Mouse (Mus musculus) ovary, postnatal 36 days (tissue): ENCODE data around the gene Rad54l2.

Experiments used
- DNase-seq: peaks from one replicate; pipeline ENCODE4 v3.0.0; 2022; ENCODE audit warnings: low spot score, mixed read lengths

The Rad54l2 gene

GRCm38 (mm10) chr9:106752135-106752534 is 36.9 kb downstream of the Rad54l2 start:
- no peak for DNase-seq

DNA sequence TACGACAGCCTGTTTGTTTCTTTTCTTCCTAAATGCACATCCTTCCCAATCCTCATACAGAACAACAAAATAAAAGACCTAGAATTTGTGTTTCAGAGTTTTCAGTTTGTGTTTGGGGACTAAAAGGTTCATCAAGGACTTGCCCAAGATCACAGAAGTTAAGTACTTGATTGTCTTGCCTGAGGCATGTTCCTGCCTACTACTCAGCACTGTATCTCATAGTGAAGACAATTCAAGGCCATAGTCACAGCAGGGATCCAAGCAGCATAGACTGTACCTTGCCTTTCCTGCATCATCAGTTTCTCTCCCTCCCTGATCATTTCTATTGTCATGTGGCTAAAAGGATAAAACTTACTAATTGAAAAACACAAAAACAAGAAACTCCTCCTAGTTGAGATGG is 49.0 kb downstream of the Rad54l2 start:
- DNase-seq: no peak

DNA sequence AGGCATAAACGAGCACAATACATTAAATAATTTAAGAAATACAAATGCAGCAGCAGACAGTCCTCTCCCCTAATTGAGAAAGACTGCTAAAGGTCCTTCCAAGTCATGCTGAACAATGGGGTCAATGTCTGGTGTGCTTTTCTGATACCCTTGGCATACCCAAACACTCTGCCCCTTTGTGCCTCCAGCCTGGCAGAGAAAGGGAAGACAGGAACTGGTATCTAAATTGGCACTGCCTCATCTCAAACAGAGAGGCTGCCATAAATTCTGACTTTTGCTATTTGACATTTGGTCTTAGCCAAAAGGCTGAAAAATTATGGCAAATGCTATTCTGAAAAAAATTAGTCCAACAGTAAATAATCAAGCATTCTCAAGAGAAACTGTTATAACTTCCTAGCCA is 49.9 kb downstream of the Rad54l2 start:
- no peak for DNase-seq

DNA sequence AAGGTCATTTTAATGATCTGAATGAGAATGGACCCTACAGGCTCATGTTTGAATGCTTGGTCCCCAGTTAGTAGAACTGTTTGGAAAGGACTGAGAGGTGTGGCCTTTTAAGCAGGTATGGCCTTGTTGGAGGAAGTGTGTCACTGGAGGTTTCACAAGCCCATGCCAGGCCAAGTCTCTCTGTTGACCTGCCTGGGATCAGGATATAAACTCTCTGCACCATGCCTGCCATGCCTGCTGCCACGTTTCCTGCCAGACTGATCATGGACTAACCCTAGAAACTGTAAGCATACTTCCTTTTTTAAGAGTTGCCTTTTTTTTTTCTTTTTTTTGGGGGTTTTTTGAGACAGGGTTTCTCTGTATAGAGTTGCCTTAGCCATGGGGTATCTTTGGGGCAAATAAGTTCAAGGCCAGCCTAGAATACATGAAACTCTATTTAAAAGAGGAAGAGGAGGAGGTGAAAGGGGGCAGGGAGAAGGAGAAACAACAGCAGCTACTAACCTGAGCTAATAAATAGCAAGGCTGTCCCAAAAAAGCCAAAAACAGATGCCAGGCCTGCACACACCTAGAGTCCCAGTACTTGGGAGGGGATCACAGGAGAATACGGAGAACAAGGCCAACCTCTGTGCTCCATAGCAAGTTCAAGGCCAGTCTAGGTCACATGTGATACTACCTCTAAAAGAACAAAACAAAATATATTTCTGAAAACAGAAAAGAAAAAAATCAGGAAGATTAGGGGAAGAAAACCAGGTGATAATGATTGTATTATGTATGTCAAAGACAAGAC is 50.6 kb downstream of the Rad54l2 start:
- DNase-seq: no peak

GRCm38 (mm10) chr9:106733690-106734089 is 55.3 kb downstream of the Rad54l2 start:
- DNase-seq: no peak

DNA sequence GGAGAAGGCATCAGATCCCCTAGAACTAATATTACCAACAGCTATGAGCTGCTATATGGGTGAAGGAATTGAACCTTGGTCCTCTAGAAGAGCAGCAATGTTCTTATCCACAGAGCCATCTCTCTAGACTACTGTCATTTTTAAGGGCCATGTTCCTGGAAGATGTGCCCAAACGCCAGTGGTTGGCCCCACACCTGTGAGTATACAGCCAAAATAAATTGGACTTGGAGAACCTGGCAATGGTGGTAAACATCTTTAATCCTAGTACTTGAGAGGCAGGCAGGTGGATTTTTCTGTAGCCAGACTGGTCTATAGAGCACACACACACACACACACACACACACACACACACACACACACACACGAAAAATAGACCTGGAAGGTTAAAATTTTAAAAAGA is 59.6 kb downstream of the Rad54l2 start:
- DNase-seq: no peak

- DNase-seq: no peak
Observed at GRCm38 (mm10) chr9:106726891-106727290, 62.1 kb downstream of the Rad54l2 start.

GRCm38 (mm10) chr9:106725435-106725834 is 63.6 kb downstream of the Rad54l2 start:
- DNase-seq: no peak

DNA sequence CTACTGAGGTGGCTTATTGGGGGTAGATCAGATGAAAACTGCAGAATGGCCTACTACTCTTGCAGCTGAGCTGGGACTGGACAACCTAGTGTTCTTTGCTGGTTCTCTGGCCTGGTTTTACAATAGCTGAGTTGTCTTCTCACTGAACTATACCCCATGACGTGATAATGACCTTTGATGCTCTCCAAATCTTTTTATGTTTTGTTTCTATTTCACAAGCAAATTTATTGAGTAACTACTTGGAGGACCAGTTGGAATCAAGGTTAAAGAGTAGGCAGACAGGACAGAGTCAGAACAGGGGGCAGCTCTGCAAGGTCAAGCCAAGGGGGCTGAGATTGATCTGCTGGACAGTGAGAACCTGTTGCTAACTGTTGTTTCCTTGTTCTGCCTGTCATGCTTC is 64.1 kb downstream of the Rad54l2 start:
- DNase-seq: no peak

GRCm38 (mm10) chr9:106716729-106717128 is 72.3 kb downstream of the Rad54l2 start:
- DNase-seq: no peak

DNA sequence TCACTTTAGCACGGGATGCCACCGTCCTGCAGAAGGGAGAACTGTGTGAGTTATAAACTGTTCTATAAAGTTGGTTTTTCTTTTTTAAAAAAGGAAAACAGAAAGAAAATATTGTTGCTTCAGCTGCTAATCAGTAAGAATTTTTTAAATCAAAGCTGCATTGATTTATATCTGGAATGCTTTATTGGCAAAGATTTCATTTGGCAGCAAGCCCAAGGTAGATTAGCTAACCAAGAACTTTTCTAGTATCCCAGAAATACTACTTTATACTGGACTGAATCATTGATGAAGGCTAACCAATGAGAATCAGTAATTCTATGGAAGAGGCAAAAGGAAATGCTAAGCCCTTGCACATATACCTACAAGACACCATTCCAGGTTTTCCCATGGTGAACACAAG is 72.8 kb downstream of the Rad54l2 start:
- DNase-seq: no peak

DNA sequence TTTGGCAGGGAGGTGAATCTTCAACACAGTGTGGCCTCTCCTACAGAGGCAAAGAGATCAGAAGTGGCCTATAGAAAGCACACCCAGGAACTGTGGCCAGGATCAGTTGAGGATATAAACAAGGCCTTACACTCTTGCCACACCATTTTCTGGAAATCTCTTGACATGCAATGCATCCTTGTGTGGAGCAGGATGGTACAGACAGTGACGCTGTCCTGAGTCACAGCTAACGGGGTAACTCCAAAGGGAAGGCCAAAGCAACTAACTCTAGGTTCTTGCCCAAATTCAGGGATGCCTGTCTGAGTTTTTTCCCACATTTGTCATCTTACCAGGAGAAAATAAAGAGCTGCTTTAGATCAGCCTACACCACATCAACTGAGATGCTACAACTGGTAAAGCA is 76.5 kb downstream of the Rad54l2 start:
- DNase-seq: no peak

DNA sequence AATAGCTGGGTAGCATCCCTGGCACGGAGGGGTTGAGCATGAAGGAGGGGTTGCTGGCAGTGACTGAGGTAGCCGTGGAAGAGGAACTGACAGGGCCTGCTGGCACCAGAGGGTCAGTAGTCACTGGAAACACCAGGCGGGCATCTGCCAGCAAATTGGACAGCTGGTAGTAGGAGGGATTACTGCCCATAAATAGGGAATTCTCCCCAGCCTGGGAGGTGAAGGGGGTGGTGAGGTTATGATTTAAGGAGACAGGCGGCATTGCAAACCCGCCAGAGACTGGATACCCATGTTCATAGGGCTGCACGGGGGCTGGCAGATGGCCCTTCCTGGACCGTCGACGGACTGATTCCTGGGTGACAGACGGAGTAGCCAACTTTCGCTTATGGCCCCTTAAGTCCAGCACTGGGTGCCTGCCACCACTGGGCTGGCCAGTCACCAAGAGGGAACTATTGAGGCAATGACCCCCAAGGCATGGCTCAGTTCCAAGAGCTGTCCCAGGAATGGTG is 96.0 kb downstream of the Rad54l2 start:
- no peak for DNase-seq

- no peak for DNase-seq
Observed at GRCm38 (mm10) chr9:106688834-106689233, 100.2 kb downstream of the Rad54l2 start.

DNA sequence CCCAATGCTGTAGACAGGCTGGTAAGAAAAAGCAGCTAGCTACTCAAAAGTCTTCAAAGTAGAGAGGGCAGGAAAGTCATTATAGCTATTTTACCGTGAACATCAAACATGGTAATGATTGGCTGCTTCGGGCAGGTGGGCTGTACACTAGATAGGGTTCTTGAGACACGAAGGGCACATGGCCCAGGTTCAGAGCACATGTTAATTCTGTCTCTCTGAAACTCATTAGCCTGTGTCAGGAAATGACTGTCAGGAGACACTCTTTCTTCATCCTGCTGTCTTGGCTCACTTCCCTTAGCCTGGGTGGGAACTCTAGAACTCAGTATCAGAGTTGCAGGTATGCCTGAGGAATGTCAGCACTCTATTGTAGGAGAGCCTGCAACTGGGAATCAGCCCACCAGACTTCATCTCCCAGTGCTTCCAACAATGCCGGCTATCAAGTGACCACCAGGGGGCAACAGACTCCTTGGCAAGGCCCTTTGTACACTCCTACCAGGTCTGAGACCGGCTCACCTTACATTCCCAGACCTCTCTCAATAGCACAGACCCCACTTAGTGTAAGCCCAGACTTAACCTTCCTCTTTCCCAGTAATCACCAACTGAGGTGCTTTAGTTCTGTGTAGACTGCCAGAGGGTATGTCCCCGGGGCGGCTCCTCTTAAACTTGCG is 101.9 kb downstream of the Rad54l2 start:
- peak; percentile 62 for DNase-seq

GRCm38 (mm10) chr9:106685249-106686101 is 103.5 kb downstream of the Rad54l2 start, which contains the start of gene Tex264:
Gene Tex264, minus strand, starts transcription at chr9:106685927.
- peak; percentile 88 for DNase-seq

- DNase-seq: no peak
Observed at GRCm38 (mm10) chr9:106684918-106685248, 104.1 kb downstream of the Rad54l2 start.

- no peak for DNase-seq
Observed at GRCm38 (mm10) chr9:106684093-106684872, 104.7 kb downstream of the Rad54l2 start.

DNA sequence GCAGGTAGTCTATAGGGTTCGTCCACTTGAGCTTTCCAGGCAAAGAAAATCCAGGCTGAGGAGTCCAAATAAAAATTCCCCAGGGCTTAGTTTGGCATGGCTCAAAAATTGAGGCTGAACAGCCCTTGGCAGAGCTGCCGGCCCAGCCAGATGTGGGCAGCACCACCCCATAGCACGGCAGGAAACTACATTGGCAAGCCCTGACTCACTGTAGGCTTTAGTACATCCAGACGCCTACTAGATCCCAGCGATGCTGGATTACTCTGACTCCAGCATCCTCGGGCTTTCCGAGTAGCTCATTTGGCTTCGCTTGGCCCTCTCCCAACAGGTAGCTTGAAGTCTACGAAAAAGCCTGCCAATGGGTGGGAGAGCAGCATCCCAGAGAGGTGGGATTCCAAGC is 108.0 kb downstream of the Rad54l2 start:
- DNase-seq: no peak

DNA sequence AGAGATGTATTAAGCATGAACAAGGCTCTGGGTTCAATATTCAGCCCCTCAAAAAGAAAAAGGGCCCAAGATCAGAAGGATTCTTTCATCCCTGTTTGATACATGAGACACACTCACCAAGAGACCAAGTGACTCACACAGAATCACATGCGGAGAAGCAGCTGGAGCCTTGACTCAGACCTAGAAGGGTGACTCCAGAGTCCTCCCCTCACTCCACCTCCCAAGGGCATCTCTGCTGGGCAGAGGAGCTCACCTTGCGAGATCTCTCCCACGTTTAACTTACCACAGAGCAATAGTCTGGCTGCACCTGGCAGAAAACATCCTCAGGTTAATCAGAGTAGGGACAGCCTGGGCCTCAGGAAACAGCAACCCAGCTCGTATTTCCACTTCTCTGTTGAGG is 110.8 kb downstream of the Rad54l2 start:
- DNase-seq: no peak

DNA sequence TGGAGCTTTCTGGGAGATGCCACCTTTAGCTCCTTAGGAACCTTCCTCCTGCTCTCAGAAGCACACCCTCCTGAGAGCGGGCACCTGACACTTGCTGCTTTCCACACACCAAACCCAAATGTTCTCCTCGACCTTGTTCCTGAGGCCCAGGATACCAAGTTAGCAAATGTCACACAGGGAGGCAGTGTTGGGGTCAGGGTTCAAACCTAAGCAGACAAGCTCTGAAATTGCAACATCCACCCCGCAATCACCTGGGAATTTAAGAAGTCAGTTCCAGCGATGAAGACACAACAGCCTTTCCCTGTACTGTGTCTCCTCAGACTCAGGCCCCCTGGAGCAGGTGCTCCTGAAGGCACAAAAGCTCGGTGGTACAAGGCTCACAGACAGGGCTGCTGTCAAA is 111.3 kb downstream of the Rad54l2 start:
- no peak for DNase-seq

DNA sequence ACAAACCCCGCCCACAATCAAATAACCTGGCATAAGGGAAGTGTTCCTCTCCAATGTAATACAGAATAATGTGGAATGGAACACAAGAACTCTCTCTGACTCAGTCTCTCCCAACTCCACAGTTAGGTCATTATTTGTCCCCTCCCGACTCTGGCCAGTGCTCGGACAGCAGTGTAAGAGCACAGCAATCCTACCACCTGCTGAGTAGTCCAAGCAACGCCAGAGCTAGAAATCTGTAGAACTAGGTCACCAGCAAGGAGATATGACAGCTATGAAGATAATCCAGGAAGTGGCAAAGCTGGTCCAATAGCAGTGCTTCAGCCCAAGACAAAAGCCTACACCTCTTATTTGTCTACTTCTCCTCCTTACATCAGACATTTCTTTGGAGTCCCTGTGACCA is 112.4 kb downstream of the Rad54l2 start:
- DNase-seq: no peak
